Mouse (Mus musculus): ENCODE measurements at regions not wholly inside any gene's neighbourhood (a gene's known extent, or its start where the extent isn't known, plus 50 kb on each side); places are given as distances from the start of the nearest gene placed in this dataset.

- TF ChIP-seq POLR2A (IDR thresholded peaks at IDR 0.05; ENCODE audit: extremely low read depth, insufficient read depth, low read length) (no peak), CTCF (IDR thresholded peaks at IDR 0.05; ENCODE audit: low read depth, low read length) (no peak)
These were observed 1526.4 kb upstream of the Got2 start for GRCm38 (mm10) chr8:97414742-97415141.
